Mouse (Mus musculus) stomach, postnatal 0 days (tissue): ENCODE results near the gene Syne3.

ENCODE experiments used
- CTCF ChIP-seq: IDR thresholded peaks from 2 replicates; pipeline ENCODE4 v1.5.1; 2016; ENCODE audit warnings: antibody characterized with exemption, low read depth, mild to moderate bottlenecking, moderate library complexity
- EP300 ChIP-seq: optimal IDR thresholded peaks from 2 replicates; pipeline ENCODE3; 2016; ENCODE audit warnings: antibody characterized with exemption

DNA sequence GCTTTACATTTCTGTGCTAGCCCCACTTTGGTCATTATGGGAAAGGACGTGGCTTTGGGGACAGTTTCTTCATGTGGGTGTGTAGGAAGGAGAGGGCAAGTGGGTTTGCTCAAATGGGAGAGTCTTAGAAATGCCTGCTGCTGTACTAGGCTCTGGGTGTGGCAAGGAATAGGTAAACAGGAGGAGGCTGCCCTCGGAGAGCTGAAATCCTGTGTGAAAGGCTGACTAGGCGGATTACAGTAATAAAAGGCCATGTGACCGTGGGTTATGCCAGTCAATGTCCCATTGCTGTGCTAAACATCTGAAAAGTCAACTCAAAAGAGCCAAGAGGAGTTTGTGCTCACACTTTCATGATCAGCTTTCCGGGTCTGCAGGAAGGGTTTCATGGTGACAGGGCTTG is 127.1 kb downstream of the Syne3 start:
- TF ChIP-seq CTCF (no peak), EP300 (no peak)
